Mouse (Mus musculus): ENCODE measurements at regions not wholly inside any gene's neighbourhood (a gene's known extent, or its start where the extent isn't known, plus 50 kb on each side); places are given as distances from the start of the nearest gene placed in this dataset.

DNA sequence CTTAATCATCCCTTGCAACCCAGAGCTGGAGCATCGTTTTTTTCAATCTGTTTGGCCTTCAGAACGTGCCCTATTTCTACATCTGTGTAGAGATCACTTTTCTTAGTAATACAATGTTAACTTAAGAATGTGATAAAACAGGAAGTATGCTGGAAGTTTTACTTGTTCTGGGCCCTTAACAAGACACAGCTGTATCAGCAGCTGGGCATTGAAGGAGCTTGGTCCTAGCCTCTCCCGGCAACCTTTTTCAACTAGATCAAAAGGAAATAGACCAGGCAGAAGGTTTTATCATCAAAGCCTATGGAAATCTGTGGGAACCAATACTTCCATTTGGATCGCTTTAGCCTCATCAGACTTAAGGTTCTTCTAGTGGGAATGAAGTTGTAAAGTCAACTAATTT, 317.9 kb downstream of the Ndfip2 start:
- H3K27ac ChIP-seq, result no peak overlapping the region
- H3K4me1 ChIP-seq, result peaks cover 4% of the 10 kb centered on the region; the same call in 1 of the 2 replicates
- H3K9me3 ChIP-seq, result no peaks in the 10 kb centered on the region
- no peak overlapping the region for H3K4me2 ChIP-seq (replicated peaks)
- H3K9ac ChIP-seq, result no peak overlapping the region
- no peaks in the 10 kb centered on the region for H3K36me3 ChIP-seq
- ATAC-seq (ENCODE audit: low FRiP score, low read depth), result no peak
- H3K4me3 ChIP-seq, result no peak overlapping the region
- no peaks in the 10 kb centered on the region for H3K27me3 ChIP-seq (replicated peaks)
- 72% methylated on average over 4 of the region's 4 CpGs for WGBS

GRCm38 (mm10) chr14:105572036-105572891, 313.9 kb downstream of the Ndfip2 start:
- peak; percentile 72; the same call in 1 of the 2 replicates for ATAC-seq (ENCODE audit: low FRiP score, low read depth)
- 46% methylated on average over 18 of the region's 18 CpGs for WGBS
- no peak overlapping the region for H3K4me3 ChIP-seq

GRCm38 (mm10) chr14:105570156-105570555, 311.8 kb downstream of the Ndfip2 start:
- Histone ChIP-seq H3K4me2 (replicated peaks) (no peak overlapping the region), H3K27ac (no peak overlapping the region), H3K4me3 (no peak overlapping the region), H3K27me3 (replicated peaks) (no peaks in the 10 kb centered on the region), H3K4me1 (peaks cover 4% of the 10 kb centered on the region; the same call in 1 of the 2 replicates), H3K9me3 (no peaks in the 10 kb centered on the region), H3K36me3 (no peaks in the 10 kb centered on the region), H3K9ac (no peak overlapping the region)
- WGBS, result 77% methylated on average over 6 of the region's 6 CpGs
- no peak for ATAC-seq (ENCODE audit: low FRiP score, low read depth)

More at GRCm38 (mm10) chr14:105572036-105572891, 313.9 kb downstream of the Ndfip2 start:
- Histone ChIP-seq H3K4me1 (peaks cover 4% of the 10 kb centered on the region; the same call in 1 of the 2 replicates), H3K9ac (no peak overlapping the region), H3K36me3 (no peaks in the 10 kb centered on the region), H3K9me3 (no peaks in the 10 kb centered on the region), H3K4me2 (replicated peaks) (peak overlapping the region; percentile 16; the same call in 1 of the 2 replicates), H3K27me3 (replicated peaks) (no peaks in the 10 kb centered on the region), H3K27ac (no peak overlapping the region)

DNA sequence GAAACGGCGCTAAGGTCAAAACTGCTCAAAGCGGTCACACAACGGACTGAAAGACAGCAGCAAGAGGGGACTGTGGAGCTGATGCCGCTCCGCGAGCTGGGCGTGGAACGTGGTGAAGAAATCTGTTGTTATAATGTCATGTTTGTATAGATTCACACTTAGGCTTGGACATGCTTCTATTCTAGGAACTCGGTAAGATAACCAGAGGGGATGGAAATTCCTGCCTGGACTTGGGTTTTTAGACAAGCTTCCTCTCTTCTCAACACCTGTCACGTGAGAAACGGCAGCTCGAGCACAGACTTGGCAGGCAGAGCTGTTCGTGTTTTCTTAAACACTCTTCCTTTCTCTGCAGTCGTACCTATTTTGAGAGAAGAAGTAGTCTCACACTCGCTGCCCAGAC, 307.5 kb downstream of the Ndfip2 start:
- Histone ChIP-seq H3K4me3 (no peak overlapping the region), H3K9ac (no peak overlapping the region), H3K4me1 (no peaks in the 10 kb centered on the region), H3K36me3 (no peaks in the 10 kb centered on the region), H3K27me3 (replicated peaks) (no peaks in the 10 kb centered on the region), H3K4me2 (replicated peaks) (no peak overlapping the region), H3K27ac (no peak overlapping the region), H3K9me3 (no peaks in the 10 kb centered on the region)
- WGBS, result 88% methylated on average over 16 of the region's 16 CpGs
- no peak for ATAC-seq (ENCODE audit: low FRiP score, low read depth)

- H3K9me3 ChIP-seq, result no peaks in the 10 kb centered on the region
- 94% methylated on average over 2 of the region's 2 CpGs for WGBS
These were observed 304.5 kb downstream of the Ndfip2 start for GRCm38 (mm10) chr14:105562843-105563242.

GRCm38 (mm10) chr14:105556813-105557212, 298.4 kb downstream of the Ndfip2 start:
- 83% methylated on average over 3 of the region's 3 CpGs for WGBS

More at GRCm38 (mm10) chr14:105562843-105563242, 304.5 kb downstream of the Ndfip2 start:
- Histone ChIP-seq H3K27ac (no peak overlapping the region), H3K27me3 (replicated peaks) (no peaks in the 10 kb centered on the region), H3K4me1 (no peaks in the 10 kb centered on the region), H3K4me2 (replicated peaks) (no peak overlapping the region), H3K9ac (no peak overlapping the region), H3K4me3 (no peak overlapping the region), H3K36me3 (no peaks in the 10 kb centered on the region)
- ATAC-seq (ENCODE audit: low FRiP score, low read depth), result no peak

DNA sequence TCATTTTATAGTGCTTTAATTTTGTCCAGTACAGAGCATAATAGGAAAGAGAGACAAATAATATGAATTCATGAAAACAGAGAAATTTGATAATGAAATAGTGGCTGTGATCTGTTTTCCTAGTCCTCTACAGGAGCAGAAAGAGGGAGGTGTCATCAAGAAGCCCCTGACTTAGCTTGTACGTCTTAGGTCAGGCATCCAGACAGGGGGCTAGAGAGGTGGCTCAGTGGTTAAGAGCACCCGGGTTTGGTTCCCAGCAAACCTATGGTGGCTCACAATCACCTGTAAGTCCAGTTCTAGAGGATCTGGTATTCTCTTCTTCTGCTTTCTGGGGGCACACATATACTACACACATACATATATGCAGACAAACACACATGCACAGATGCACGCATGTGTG, 285.7 kb downstream of the Ndfip2 start:
- 88% methylated on average over 3 of the region's 3 CpGs for WGBS
- ATAC-seq (ENCODE audit: low FRiP score, low read depth), result no peak
- peaks cover 7% of the 10 kb centered on the region; the same call in 1 of the 2 replicates for H3K4me1 ChIP-seq
- no peak overlapping the region for H3K4me3 ChIP-seq
- H3K9me3 ChIP-seq, result no peaks in the 10 kb centered on the region
- H3K27ac ChIP-seq, result no peak overlapping the region
- H3K9ac ChIP-seq, result no peak overlapping the region
- no peak overlapping the region for H3K4me2 ChIP-seq (replicated peaks)
- H3K36me3 ChIP-seq, result no peaks in the 10 kb centered on the region
- H3K27me3 ChIP-seq (replicated peaks), result no peaks in the 10 kb centered on the region

More at GRCm38 (mm10) chr14:105556813-105557212, 298.4 kb downstream of the Ndfip2 start:
- ATAC-seq (ENCODE audit: low FRiP score, low read depth), result no peak
- no peaks in the 10 kb centered on the region for H3K4me1 ChIP-seq
- no peaks in the 10 kb centered on the region for H3K36me3 ChIP-seq
- no peaks in the 10 kb centered on the region for H3K9me3 ChIP-seq
- H3K27me3 ChIP-seq (replicated peaks), result no peaks in the 10 kb centered on the region
- no peak overlapping the region for H3K27ac ChIP-seq
- H3K4me2 ChIP-seq (replicated peaks), result no peak overlapping the region
- H3K9ac ChIP-seq, result no peak overlapping the region
- no peak overlapping the region for H3K4me3 ChIP-seq

DNA sequence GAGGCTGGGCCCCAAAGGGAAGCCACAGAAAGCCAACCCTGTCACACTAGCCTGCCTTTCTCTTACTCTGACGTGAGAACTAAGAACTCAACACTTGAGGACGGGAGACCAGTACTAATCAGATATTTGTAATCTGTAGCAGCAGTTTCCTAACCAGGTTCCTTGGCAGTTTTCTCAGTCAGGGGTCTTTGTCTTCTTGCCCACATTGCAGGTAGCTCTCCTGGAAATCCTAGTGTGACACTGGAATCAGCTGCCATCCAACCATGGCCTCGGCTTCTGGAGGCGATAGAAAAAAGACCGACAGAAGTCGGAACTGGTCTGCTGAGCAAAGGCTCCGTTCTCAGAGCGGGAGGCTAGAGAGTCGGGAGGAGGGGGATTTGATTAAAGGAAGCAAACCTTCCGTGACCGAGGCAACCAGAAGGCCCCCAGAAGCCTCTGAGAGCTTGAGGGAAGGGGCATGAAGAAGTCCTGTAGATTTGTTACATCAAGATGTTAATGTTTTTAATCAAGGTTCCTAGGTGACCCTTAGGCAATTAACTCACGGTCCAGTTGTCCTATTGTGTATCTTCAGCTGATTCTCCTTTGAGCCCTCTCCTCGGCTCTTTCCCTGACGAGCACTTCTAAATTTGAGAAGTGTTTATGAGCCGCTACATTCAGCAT, 284.2 kb downstream of the Ndfip2 start:
- H3K27me3 ChIP-seq (replicated peaks), result no peaks in the 10 kb centered on the region
- no peak overlapping the region for H3K4me3 ChIP-seq
- 9% methylated on average over 15 of the region's 15 CpGs for WGBS
- no peak overlapping the region for H3K9ac ChIP-seq
- H3K4me1 ChIP-seq, result peaks cover 7% of the 10 kb centered on the region; the same call in 1 of the 2 replicates
- no peaks in the 10 kb centered on the region for H3K9me3 ChIP-seq
- no peak overlapping the region for H3K27ac ChIP-seq
- no peaks in the 10 kb centered on the region for H3K36me3 ChIP-seq
- peak overlapping the region; percentile 47 for H3K4me2 ChIP-seq (replicated peaks)
- ATAC-seq (ENCODE audit: low FRiP score, low read depth), result peak; percentile 80

GRCm38 (mm10) chr14:105542090-105542485, 283.7 kb downstream of the Ndfip2 start:
- Histone ChIP-seq H3K4me1 (peaks cover 7% of the 10 kb centered on the region; the same call in 1 of the 2 replicates), H3K27ac (no peak overlapping the region), H3K36me3 (no peaks in the 10 kb centered on the region), H3K9ac (no peak overlapping the region), H3K9me3 (no peaks in the 10 kb centered on the region), H3K27me3 (replicated peaks) (no peaks in the 10 kb centered on the region), H3K4me3 (no peak overlapping the region), H3K4me2 (replicated peaks) (peak overlapping the region; percentile 47)
- peak; percentile 22; the same call in 1 of the 2 replicates for ATAC-seq (ENCODE audit: low FRiP score, low read depth)
- 69% methylated on average over 8 of the region's 8 CpGs for WGBS

- Histone ChIP-seq H3K36me3 (no peaks in the 10 kb centered on the region), H3K27me3 (replicated peaks) (no peaks in the 10 kb centered on the region), H3K4me3 (no peak overlapping the region), H3K4me1 (no peaks in the 10 kb centered on the region), H3K4me2 (replicated peaks) (no peak overlapping the region), H3K27ac (no peak overlapping the region), H3K9ac (no peak overlapping the region), H3K9me3 (no peaks in the 10 kb centered on the region)
- WGBS, result 81% methylated on average over 10 of the region's 10 CpGs
- ATAC-seq (ENCODE audit: low FRiP score, low read depth), result no peak
These were observed 273.9 kb downstream of the Ndfip2 start for GRCm38 (mm10) chr14:105532168-105532745.

DNA sequence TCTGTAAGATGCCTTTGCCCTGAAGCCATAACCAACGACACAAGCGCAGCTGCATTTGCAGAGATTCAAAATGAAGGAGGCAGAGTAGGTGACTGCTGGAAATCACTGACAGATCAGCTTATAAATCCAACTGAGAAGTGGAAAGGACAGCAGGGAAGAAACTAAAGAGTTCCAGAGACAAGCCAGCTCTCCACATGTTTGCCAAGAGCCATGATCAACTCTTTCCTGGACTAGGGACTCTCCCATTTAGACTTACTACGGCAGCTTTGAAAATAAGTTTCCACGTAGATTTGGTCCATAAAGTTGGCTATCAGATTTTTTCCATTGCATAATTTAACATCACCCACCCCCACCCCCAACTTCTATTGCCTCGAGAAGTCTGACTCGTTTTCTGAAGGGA, 269.7 kb downstream of the Ndfip2 start:
- Histone ChIP-seq H3K27ac (no peak overlapping the region), H3K27me3 (replicated peaks) (no peaks in the 10 kb centered on the region), H3K4me1 (no peaks in the 10 kb centered on the region), H3K9me3 (no peaks in the 10 kb centered on the region), H3K4me3 (no peak overlapping the region), H3K36me3 (no peaks in the 10 kb centered on the region), H3K9ac (no peak overlapping the region), H3K4me2 (replicated peaks) (no peak overlapping the region)
- no peak for ATAC-seq (ENCODE audit: low FRiP score, low read depth)
- WGBS, result 83% methylated on average over 6 of the region's 6 CpGs

GRCm38 (mm10) chr14:105523849-105524248, 265.5 kb downstream of the Ndfip2 start:
- Histone ChIP-seq H3K9me3 (no peaks in the 10 kb centered on the region), H3K4me3 (no peak overlapping the region), H3K36me3 (no peaks in the 10 kb centered on the region), H3K27ac (no peak overlapping the region), H3K27me3 (replicated peaks) (no peaks in the 10 kb centered on the region), H3K4me1 (no peaks in the 10 kb centered on the region), H3K4me2 (replicated peaks) (no peak overlapping the region), H3K9ac (no peak overlapping the region)
- WGBS, result 92% methylated on average over 4 of the region's 4 CpGs
- ATAC-seq (ENCODE audit: low FRiP score, low read depth), result no peak
